Mouse (Mus musculus) bone marrow macrophage, adult 2 months (primary cell): ENCODE data around the gene Olfr766-ps1.
"Not testable (repeated sequence)": the region's sequence is repeated elsewhere in the genome, so short reads cannot be mapped to it uniquely, and the experiment has no call there.

Experiments used
- CTCF ChIP-seq: IDR thresholded peaks from 2 replicates; pipeline ENCODE4 v1.5.1; 2012; ENCODE audit warnings: low read depth, mild to moderate bottlenecking, low read length, moderate library complexity
- POLR2A ChIP-seq: IDR thresholded peaks from 2 replicates; pipeline ENCODE4 v1.6.1; 2012; ENCODE audit warnings: mild to moderate bottlenecking, low read depth, low read length, borderline replicate concordance

DNA sequence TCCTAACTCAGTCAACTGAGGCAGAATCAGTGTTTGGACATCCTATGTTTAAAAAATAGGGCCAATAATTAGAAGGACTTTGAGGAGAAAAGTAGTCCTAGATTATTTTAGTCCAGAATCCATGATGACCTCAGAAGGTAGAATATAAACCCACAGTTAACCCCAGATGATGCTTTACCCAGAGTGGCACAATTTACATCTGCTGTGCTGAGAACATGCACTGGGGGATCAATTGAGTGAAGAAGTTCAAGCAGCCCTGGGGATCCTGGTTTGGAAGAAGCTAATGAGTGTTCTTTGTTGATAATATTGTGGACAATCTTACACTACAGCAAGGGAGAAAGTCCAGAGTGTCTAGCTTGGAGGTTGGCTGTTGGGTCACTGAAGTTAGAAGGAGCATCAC is 14.0 kb upstream of the Olfr766-ps1 start, which contains the start of gene Olfr767:
- TF ChIP-seq CTCF, POLR2A: not testable (repeated sequence)
